Mouse (Mus musculus) left cerebral cortex, adult 8-10 months (tissue): ENCODE results near the gene Usp17la. TPM values are rescaled to one million over a fixed set of nuclear protein-coding genes. Genes with fewer than 3 reads are reported as not detected.
"Not testable (repeated sequence)": the region's sequence is repeated elsewhere in the genome, so short reads cannot be mapped to it uniquely, and the experiment has no call there.

Experiments used
- DNase-seq, 2 experiments: peaks; one replicate each; pipeline ENCODE4 v3.0.0; 2022; ENCODE audit warnings: low spot score in 2 of 2
- total RNA-seq, 4 experiments: library from RNA; stranded (reverse); gene quantifications; 2 replicates each; pipeline ENCODE4 v1.2.4; 2022

Gene Usp17la
- not detected for total RNA-seq

GRCm38 (mm10) chr7:104856709-104857108, at the start of gene Usp17la:
Gene Usp17la, plus strand, starts transcription at chr7:104857009.
- not testable (repeated sequence) for DNase-seq

GRCm38 (mm10) chr7:104810335-104810734, 46.5 kb upstream of the Usp17la start:
- not testable (repeated sequence) for DNase-seq

- DNase-seq = no peak
These were observed 14.3 kb upstream of the Usp17la start, which contains the start of gene Usp17lb for GRCm38 (mm10) chr7:104842503-104842902. Gene Usp17lb, minus strand, starts transcription at chr7:104842603.

GRCm38 (mm10) chr7:104843731-104844287, 13.0 kb upstream of the Usp17la start:
- DNase-seq = no peak

GRCm38 (mm10) chr7:104851546-104851945, 5.3 kb upstream of the Usp17la start:
- not testable (repeated sequence) for DNase-seq

- no peak for DNase-seq
These were observed 1.5 kb upstream of the Usp17la start for GRCm38 (mm10) chr7:104855248-104855750.

- DNase-seq = no peak
These were observed 874 bp downstream of the Usp17la start for GRCm38 (mm10) chr7:104857683-104858082.

GRCm38 (mm10) chr7:104861381-104861780, 4.6 kb downstream of the Usp17la start:
- no peak for DNase-seq

- no peak for DNase-seq
These were observed 20.9 kb downstream of the Usp17la start, which contains the start of gene Olfr665 for GRCm38 (mm10) chr7:104877731-104878130. Gene Olfr665, plus strand, starts transcription at chr7:104878031.

GRCm38 (mm10) chr7:104895852-104896251, 39.0 kb downstream of the Usp17la start, which contains the start of gene Olfr666:
Gene Olfr666, minus strand, starts transcription at chr7:104895952.
- DNase-seq = no peak

Other genes starting within 250 kb of the Usp17la start
- not detected for gene Olfr656, start 243.1 kb upstream of the Usp17la start, total RNA-seq
- not detected for gene Olfr657, start 232.2 kb upstream of the Usp17la start, total RNA-seq
- not detected for gene Olfr658, start 209.7 kb upstream of the Usp17la start, total RNA-seq
- not detected for gene Olfr659, start 190.3 kb upstream of the Usp17la start, total RNA-seq
- gene Olfr661, start 170.5 kb upstream of the Usp17la start, total RNA-seq = not detected
- gene Usp17le, start 79.5 kb upstream of the Usp17la start, total RNA-seq = not detected
- not detected for gene Usp17lb, start 14.4 kb upstream of the Usp17la start, total RNA-seq
- not detected for gene Olfr665, start 21.0 kb downstream of the Usp17la start, total RNA-seq
- not detected for gene Olfr666, start 38.9 kb downstream of the Usp17la start, total RNA-seq
- gene Olfr667, start 64.5 kb downstream of the Usp17la start, total RNA-seq = not detected
- not detected for gene Olfr668, start 71.0 kb downstream of the Usp17la start, total RNA-seq
- gene Olfr669, start 77.2 kb downstream of the Usp17la start, total RNA-seq = not detected
- gene Olfr670, start 105.6 kb downstream of the Usp17la start, total RNA-seq = not detected
- not detected for gene Olfr671, start 122.1 kb downstream of the Usp17la start, total RNA-seq
- not detected for gene Olfr672, start 145.0 kb downstream of the Usp17la start, total RNA-seq
- gene Olfr675, start 171.5 kb downstream of the Usp17la start, total RNA-seq = not detected
- gene Olfr676, start 175.7 kb downstream of the Usp17la start, total RNA-seq = not detected
- gene Olfr677, start 194.4 kb downstream of the Usp17la start, total RNA-seq = not detected
- not detected for gene Olfr678, start 207.5 kb downstream of the Usp17la start, total RNA-seq
- gene Olfr679, start 224.2 kb downstream of the Usp17la start, total RNA-seq = not detected
- not detected for gene Olfr680-ps1, start 235.8 kb downstream of the Usp17la start, total RNA-seq